Mouse (Mus musculus) lung, postnatal 0 days (tissue): ENCODE measurements at regions not wholly inside any gene's neighbourhood (a gene's known extent, or its start where the extent isn't known, plus 50 kb on each side); places are given as distances from the start of the nearest gene placed in this dataset.
A peak's percentile ranks its signal among the peaks of the same experiment; 100 is the strongest.
"Not testable (repeated sequence)": the region's sequence is repeated elsewhere in the genome, so short reads cannot be mapped to it uniquely, and the experiment has no call there.

Experiments used
- ATAC-seq: fragments of 200-750 bp; cut with Nextera tagmentation; 2 replicates; pipeline ENCODE4 v1.8.0; 2017; ENCODE audit warnings: moderate library complexity
- DNase-seq: peaks from one replicate; pipeline ENCODE4 v3.0.0-alpha.2; 2016; ENCODE audit warnings: low spot score
- H3K27ac ChIP-seq: fragments of 300-500 bp; sonication (generic); 2 replicates; pipeline ENCODE4 v1.5.1; 2014; ENCODE audit warnings: antibody characterized with exemption, mild to moderate bottlenecking, low read length, mixed read lengths
- H3K27me3 ChIP-seq: fragments of 300-500 bp; sonication (generic); replicated peaks from 2 replicates; pipeline ENCODE4 v1.6.1; 2014; ENCODE audit warnings: low read length, mixed read lengths; ENCODE audit not compliant: insufficient read depth
- H3K36me3 ChIP-seq: fragments of 300-500 bp; sonication (generic); 2 replicates; pipeline ENCODE4 v1.6.1; 2014; ENCODE audit warnings: low read length, mixed read lengths; ENCODE audit not compliant: insufficient read depth
- H3K4me1 ChIP-seq: fragments of 300-500 bp; sonication (generic); 2 replicates; pipeline ENCODE4 v1.6.1; 2014; ENCODE audit warnings: antibody characterized with exemption, low read depth, low read length, mixed read lengths; ENCODE audit not compliant: insufficient read depth
- H3K4me2 ChIP-seq: fragments of 300-500 bp; sonication (generic); replicated peaks from 2 replicates; pipeline ENCODE4 v1.6.1; 2014; ENCODE audit warnings: low read depth, mild to moderate bottlenecking, low read length, moderate library complexity, mixed read lengths
- H3K4me3 ChIP-seq: fragments of 300-500 bp; sonication (generic); 2 replicates; pipeline ENCODE4 v1.5.1; 2014; ENCODE audit warnings: low read depth, low read length
- H3K9ac ChIP-seq: fragments of 300-500 bp; sonication (generic); replicated peaks from 2 replicates; pipeline ENCODE4 v1.6.1; 2014; ENCODE audit warnings: low read depth, mild to moderate bottlenecking
- H3K9me3 ChIP-seq: fragments of 300-500 bp; sonication (generic); 2 replicates; pipeline ENCODE4 v1.6.1; 2016; ENCODE audit warnings: low read length, mixed read lengths
- CTCF ChIP-seq: IDR thresholded peaks from 2 replicates; pipeline ENCODE4 v1.5.1; 2016; ENCODE audit warnings: antibody characterized with exemption, mild to moderate bottlenecking
- EP300 ChIP-seq: IDR thresholded peaks from 2 replicates; pipeline ENCODE4 v1.6.1; 2016; ENCODE audit warnings: antibody characterized with exemption, mild to moderate bottlenecking, control low read depth
- WGBS: fragments of 180-500 bp; shearing (Covaris S2); extraction: QIAGEN DNeasy Blood & Tissue Kit; methylation state at CpG from one replicate; pipeline ENCODE4 v1.1.7; 2014; 5-methylcytosine and 5-hydroxymethylcytosine counted together

DNA sequence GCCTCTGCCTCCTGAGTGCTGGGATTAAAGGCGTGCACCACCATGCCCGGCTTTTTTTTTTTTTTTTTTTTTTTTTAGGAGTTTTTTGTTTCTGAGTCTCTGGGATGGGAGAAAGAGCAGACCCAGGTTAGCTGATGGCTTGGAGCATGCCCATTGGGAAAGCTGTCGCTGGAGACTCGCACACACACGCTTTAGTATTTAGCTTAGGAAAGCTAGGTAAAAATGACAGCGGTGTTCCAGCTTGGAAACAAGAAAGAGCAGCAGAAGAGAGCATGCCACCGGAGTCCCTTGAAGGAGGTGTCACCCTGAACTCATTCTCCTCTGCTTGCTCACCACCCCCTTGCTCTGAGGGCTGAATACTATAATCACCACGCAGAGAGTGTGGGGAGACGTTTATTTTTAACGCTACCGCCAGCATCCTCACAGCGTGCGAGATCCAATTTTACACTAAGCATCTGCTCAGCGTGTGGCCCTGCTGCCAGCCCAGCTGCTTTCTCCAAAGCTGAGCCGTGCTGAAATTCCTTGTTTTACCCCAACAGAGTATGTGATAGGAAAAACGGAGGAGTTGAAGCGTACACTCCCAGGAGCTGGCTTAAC is 95.9 kb upstream of the Map3k1 start:
- Histone ChIP-seq H3K4me2 (no peak overlapping the region; the same call in 1 of the 2 replicates), H3K36me3 (no peaks in the 10 kb centered on the region), H3K27ac (no peak overlapping the region), H3K4me1 (no peaks in the 10 kb centered on the region), H3K9me3 (no peaks in the 10 kb centered on the region), H3K4me3 (no peak overlapping the region), H3K27me3 (no peaks in the 10 kb centered on the region), H3K9ac (no peak overlapping the region)
- WGBS, result 37% methylated on average over 15 of the region's 17 CpGs
- TF ChIP-seq EP300 (no peak), CTCF (no peak)
- ATAC-seq (no peak), DNase-seq (peak; percentile 13)

- H3K27ac ChIP-seq, result no peak overlapping the region
- DNase-seq, result peak; percentile 12
- H3K36me3 ChIP-seq, result no peaks in the 10 kb centered on the region
- no peak overlapping the region for H3K9ac ChIP-seq
- no peaks in the 10 kb centered on the region for H3K9me3 ChIP-seq
- no peaks in the 10 kb centered on the region for H3K27me3 ChIP-seq
- H3K4me1 ChIP-seq, result no peaks in the 10 kb centered on the region
- no peak overlapping the region for H3K4me3 ChIP-seq
- ATAC-seq, result peak; percentile 26; the same call in 1 of the 2 replicates
- 30% methylated on average over 10 of the region's 10 CpGs for WGBS
- H3K4me2 ChIP-seq, result no peak overlapping the region; the same call in 1 of the 2 replicates
- no peak for TF ChIP-seq CTCF
- no peak for TF ChIP-seq EP300
Observed at GRCm38 (mm10) chr13:111905213-111905701, 96.5 kb upstream of the Map3k1 start.

- Histone ChIP-seq H3K4me3 (no peak overlapping the region), H3K27ac (no peak overlapping the region), H3K36me3 (no peaks in the 10 kb centered on the region), H3K9me3 (no peaks in the 10 kb centered on the region), H3K4me2 (no peak overlapping the region), H3K27me3 (no peaks in the 10 kb centered on the region), H3K9ac (no peak overlapping the region), H3K4me1 (no peaks in the 10 kb centered on the region)
- no peak for DNase-seq
- TF ChIP-seq CTCF (no peak), EP300 (no peak)
- WGBS, result 91% methylated on average over 5 of the region's 5 CpGs
- no peak for ATAC-seq
Observed at GRCm38 (mm10) chr13:111911071-111911470, 102.3 kb upstream of the Map3k1 start.

DNA sequence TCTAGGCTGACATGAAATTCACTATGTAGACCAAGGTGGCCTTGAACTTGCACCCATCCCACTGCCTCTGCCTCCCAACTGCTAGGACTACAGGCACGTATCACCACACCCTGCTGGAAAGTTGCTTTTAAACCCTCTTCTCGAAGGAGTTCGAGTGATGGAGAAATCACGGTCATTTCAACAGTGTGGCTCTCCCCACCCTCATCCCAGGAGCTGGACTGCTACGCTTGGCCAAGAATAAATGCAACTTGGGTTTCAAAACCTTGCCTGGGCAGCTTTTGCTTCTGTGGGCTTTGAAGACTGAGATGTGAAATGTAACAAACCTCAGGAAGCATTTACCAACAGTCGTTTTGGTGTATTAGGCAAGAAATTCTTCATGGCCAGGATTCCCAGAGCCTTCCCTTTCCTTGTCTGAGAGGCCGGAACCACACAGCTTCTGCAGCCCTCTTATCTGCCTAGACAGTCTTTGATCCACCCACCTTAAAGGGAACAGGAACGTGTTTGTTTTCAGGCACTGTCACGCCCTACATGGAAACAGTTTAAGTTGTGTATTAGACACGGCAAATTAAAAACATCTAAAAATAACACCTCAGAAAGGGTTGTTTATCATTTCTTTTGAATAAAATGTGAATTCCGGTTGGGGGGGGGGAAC is 103.0 kb upstream of the Map3k1 start:
- 60% methylated on average over 11 of the region's 11 CpGs for WGBS

GRCm38 (mm10) chr13:111914348-111914913 is 105.6 kb upstream of the Map3k1 start:
- H3K27ac ChIP-seq, result no peak overlapping the region
- DNase-seq (no peak), ATAC-seq (no peak)
- no peak overlapping the region for H3K9ac ChIP-seq
- no peak overlapping the region for H3K4me3 ChIP-seq
- no peak overlapping the region for H3K4me2 ChIP-seq
- H3K27me3 ChIP-seq, result no peaks in the 10 kb centered on the region
- no peaks in the 10 kb centered on the region for H3K4me1 ChIP-seq
- no peaks in the 10 kb centered on the region for H3K36me3 ChIP-seq
- TF ChIP-seq EP300 (no peak), CTCF (no peak)
- 43% methylated on average over 5 of the region's 5 CpGs for WGBS
- no peaks in the 10 kb centered on the region for H3K9me3 ChIP-seq

More for the DNA sequence above, 103.0 kb upstream of the Map3k1 start:
- Histone ChIP-seq H3K4me1 (no peaks in the 10 kb centered on the region), H3K27ac (no peak overlapping the region), H3K9me3 (no peaks in the 10 kb centered on the region), H3K4me2 (no peak overlapping the region), H3K27me3 (no peaks in the 10 kb centered on the region), H3K9ac (no peak overlapping the region), H3K36me3 (no peaks in the 10 kb centered on the region), H3K4me3 (no peak overlapping the region)
- DNase-seq, result no peak
- no peak for ATAC-seq
- TF ChIP-seq CTCF (no peak), EP300 (no peak)

DNA sequence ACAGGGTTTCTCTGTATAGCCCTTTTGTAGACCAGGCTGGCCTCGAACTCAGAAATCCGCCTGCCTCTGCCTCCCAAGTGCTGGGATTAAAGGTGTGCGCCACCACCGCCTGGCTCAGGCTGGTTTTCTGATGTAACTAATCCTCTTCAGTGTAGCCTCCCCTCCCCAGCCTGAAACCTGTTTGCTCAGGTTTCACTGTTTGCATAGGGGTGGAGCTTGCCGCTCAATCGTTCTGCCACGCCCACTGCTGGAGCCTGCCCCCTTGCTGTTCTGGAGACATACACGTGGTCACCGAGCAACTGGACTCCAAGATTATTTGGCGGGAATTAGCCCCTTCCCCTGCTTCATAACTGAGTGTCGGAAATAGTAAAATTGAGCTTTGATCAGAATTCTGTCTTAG is 110.6 kb upstream of the Map3k1 start:
- H3K4me2 ChIP-seq, H3K4me3 ChIP-seq, H3K9ac ChIP-seq, H3K27me3 ChIP-seq, H3K9me3 ChIP-seq, DNase-seq, ATAC-seq, H3K36me3 ChIP-seq, H3K4me1 ChIP-seq, H3K27ac ChIP-seq: not testable (repeated sequence)
- WGBS, result 67% methylated on average over 11 of the region's 11 CpGs
